Mouse (Mus musculus): ENCODE results near the gene Camk2d.

Gene Camk2d

DNA sequence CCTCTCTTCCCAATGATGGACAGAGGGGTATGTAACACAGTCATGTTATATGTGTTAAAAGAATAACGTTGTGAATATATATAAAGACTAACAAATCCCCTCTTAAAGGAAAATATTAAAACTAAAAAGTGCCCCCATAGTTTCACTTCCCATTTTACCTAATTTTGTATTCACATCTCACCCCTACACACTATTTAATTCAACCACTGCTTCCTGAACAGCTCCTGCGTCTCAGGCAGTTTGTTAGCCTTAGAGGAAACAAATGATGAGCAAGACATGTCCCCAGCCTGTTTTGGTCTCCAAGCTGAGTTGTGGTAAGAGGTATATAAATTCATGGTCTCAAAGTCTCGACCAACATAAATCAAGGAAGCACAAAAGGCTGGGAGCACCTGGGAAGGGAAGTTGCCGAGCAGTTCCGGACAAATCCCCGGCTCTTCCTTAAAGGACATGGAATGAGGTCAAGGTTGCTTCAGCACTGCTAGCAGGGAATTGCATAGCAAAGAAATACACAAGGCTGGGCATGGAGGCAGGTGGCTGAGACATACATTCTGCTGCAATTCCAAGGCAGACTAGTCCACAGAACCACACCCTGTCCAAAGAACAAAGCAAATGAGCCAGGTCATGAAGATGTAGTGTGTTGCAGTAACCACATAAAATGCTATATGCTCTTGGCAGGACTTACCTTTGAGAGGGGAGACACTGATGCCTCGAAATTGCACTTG lies 155.4 kb downstream of the Camk2d start:
- DNase-seq, result no peak

DNA sequence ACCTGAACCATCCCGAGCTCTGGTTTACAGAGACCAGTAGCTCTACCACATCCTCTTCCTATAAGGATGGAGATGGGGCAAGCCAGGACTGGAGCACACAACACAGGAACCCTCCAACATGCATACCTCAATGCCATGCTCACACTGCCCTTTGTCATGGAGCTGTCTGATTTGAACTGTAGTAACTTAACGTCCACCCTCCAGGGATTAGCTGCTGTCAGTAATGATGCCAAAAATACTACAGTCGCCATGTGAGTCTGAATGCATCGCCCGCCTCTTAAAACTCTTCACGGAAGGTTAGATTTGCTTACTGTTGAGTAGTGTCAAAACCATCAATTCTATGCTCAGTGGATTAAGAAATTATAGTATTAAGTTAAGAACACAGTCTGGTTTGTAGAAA lies 156.9 kb downstream of the Camk2d start:
- no peak for DNase-seq

GRCm38 (mm10) chr3:126758398-126758797 lies 162.3 kb downstream of the Camk2d start:
- no peak for DNase-seq

DNA sequence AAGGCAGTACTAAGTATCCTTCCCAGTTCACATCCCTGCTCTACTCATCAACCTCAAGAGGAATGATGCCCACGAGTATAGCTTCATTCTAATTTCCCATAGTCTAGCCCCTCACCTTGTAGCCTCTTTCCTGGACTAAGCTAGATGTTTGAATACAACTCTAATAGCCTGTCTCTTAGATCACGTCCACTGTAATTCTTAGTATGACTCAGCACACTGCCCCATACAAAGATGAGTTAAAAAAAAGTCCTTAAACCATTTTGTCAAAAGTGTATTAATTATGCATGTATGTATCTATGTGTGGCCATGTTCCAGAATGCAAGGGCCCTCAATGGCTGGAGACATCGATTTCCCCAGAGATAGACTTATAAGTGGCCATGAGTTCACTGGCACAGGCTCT lies 164.5 kb downstream of the Camk2d start:
- DNase-seq, result no peak

DNA sequence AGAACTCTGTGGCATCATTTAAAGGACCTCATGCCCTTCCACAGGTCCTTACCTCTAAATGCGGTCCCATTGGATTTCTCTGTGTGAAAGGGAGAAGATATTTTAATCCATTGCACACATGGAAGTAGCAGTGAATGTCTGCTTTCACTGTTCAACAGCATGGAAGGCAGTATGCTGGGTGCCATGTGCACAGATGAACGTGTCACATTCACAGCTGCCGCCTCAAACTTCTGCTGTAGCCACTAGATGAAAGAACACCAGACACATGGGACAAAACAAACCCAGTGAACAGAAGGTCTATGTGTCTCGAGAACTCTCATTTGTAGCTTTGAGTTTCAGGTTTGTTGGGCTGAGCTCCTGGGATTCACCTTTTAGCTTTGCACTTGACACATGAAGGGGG lies 168.6 kb downstream of the Camk2d start:
- no peak for DNase-seq

- no peak for DNase-seq
These were observed 174.0 kb downstream of the Camk2d start for GRCm38 (mm10) chr3:126770056-126770455.

- no peak for DNase-seq
These were observed 174.9 kb downstream of the Camk2d start for GRCm38 (mm10) chr3:126771032-126771431.

- peak; percentile 82 for DNase-seq
These were observed 175.4 kb downstream of the Camk2d start for GRCm38 (mm10) chr3:126771541-126771940.

GRCm38 (mm10) chr3:126776001-126776400 lies 179.9 kb downstream of the Camk2d start:
- DNase-seq, result no peak

- no peak for DNase-seq
These were observed 181.0 kb downstream of the Camk2d start for GRCm38 (mm10) chr3:126777101-126777500.

- no peak for DNase-seq
These were observed 181.8 kb downstream of the Camk2d start for GRCm38 (mm10) chr3:126777879-126778278.

GRCm38 (mm10) chr3:126780014-126780615 lies 184.0 kb downstream of the Camk2d start:
- no peak for DNase-seq

DNA sequence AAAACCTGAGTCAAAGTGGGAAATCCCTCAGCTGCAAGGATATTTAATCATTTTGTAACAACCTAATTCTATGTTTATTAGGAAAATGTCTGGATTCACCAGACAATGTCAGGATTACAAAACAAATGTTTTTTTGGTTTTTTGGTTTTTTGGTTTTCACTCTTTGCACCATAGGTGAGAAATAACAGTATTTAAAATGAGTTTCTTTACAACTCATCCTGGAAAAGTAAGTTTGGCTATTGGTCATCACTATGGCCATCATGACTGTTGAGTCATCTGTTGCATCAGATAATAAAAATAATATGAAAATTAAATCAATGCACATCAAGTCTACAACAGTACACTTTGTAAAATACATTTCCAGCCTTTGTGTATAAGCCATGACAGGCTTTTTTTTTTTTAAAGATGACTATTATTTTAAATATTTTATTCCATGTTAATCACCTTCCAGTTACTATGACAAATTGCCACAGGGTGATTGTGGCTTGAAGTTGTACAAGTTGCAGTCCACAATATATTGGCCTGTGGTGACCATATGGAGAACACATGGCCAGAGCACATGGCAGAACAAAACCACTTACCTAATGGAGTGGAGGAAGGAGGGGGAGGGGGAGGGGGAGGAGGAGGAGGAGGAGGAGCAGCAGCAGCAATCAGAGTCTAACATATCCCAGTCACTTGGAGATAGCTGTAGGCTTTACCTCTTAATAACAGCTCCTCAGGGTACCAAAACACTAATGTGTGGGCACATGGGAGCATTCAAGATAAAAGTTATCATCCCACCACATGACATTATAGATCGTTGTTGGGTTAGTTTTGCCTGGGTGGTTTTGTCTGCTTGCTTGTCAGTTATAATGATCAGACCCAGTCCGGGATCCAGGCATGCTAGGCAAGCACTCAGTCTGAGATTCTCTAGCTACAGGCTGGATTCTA lies 197.2 kb downstream of the Camk2d start:
- no peak for DNase-seq

GRCm38 (mm10) chr3:126795904-126796303 lies 199.8 kb downstream of the Camk2d start:
- no peak for DNase-seq

DNA sequence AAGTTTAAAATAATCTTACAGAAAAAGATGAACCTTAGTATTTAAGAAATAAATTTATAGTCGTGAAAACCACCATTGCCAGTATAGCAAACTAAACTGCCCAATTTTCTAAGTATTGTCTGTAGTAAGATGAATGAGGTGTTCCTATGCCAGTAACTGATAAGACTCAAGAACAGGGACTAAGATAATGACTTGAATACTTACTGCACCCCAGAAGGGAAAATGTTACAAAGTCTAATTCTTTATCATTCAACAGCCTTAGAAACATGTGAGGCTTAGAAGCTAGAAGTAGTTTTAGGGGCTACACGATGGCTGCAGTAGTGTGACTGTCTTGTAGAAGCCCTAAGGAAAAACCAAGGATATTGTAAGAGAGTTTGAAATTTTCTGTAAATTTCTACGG lies 200.9 kb downstream of the Camk2d start:
- DNase-seq, result no peak

GRCm38 (mm10) chr3:126797810-126798209 lies 201.7 kb downstream of the Camk2d start:
- DNase-seq, result no peak

- no peak for DNase-seq
These were observed 206.9 kb downstream of the Camk2d start for GRCm38 (mm10) chr3:126802988-126803387.

- DNase-seq, result no peak
These were observed 208.9 kb downstream of the Camk2d start for GRCm38 (mm10) chr3:126804968-126805367.

- DNase-seq, result no peak
These were observed 210.0 kb downstream of the Camk2d start for GRCm38 (mm10) chr3:126806145-126806544.

DNA sequence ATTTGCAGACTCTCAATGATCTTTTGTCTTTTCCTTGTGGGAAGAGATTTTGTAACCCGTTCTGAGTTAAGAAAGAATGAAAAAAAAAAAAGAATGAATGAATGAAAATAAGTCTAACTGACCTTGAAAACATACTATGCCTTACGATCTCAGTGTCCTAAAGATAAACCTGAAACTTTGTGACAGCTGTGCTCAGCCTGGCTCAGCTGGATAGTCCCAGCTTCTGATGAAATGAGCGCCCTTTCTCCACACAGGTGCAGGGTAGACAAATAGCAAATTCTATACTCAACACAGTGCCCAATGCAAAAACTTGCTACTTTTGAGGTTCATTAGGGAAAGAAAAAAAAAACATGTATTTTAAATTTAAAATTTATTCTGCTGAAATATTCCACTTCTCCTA lies 213.8 kb downstream of the Camk2d start:
- DNase-seq, result no peak

DNA sequence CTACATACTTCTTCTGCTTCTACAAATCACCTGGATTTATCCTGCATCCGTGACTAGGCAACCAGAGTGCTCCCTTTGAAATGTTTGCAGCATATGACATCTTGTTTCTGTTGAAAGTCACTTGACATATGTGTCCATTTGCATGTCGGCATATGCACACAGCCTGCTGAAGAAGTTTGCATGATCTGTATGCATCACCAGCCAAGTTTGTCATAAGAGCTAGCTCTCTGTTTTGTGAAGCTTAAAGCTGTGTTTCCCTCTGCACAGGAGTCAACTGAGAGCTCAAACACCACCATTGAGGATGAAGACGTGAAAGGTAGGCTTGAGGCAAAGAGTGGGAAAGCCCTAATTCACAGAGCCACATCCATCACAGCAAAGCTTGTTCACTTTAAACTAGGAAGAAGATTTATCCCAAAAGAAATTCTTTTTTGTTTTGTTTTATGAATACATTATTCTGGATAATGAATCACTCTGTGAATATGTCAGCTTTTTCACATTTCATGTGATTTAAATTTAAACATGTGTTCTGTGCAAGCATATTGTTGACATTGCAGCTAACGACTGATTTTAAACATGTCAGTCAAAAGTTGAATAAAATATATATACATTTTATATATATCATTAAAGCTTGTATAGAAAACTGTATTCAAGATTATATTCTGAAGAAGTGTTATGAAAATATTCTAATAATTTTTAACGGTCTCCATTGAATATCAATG lies 214.4 kb downstream of the Camk2d start:
- DNase-seq, result no peak

GRCm38 (mm10) chr3:126811646-126812045 lies 215.5 kb downstream of the Camk2d start:
- no peak for DNase-seq

- no peak for DNase-seq
These were observed 226.3 kb downstream of the Camk2d start for GRCm38 (mm10) chr3:126822374-126822773.
